Mouse (Mus musculus) stomach, postnatal 0 days (tissue): Measurements from ENCODE around the gene Rapgefl1. TPM values are rescaled to one million over a fixed set of nuclear protein-coding genes. Genes with fewer than 3 reads are reported as not detected.

Source experiments
- ATAC-seq: fragments of 200-750 bp; cut with Nextera tagmentation; 2 replicates; pipeline ENCODE4 v1.8.0; 2017; ENCODE audit not compliant: low FRiP score, low TSS enrichment
- DNase-seq: peaks from one replicate; pipeline ENCODE4 v3.0.0-alpha.2; 2016; ENCODE audit warnings: low spot score
- H3K27ac ChIP-seq: fragments of 300-500 bp; sonication (generic); replicated peaks from 2 replicates; pipeline ENCODE4 v1.5.1; 2014; ENCODE audit warnings: mild to moderate bottlenecking, control low read depth
- H3K27me3 ChIP-seq: fragments of 300-500 bp; sonication (generic); 2 replicates; pipeline ENCODE4 v1.6.1; 2014; ENCODE audit warnings: low read length; ENCODE audit not compliant: control insufficient read depth, insufficient read depth
- H3K36me3 ChIP-seq: fragments of 300-500 bp; sonication (generic); 2 replicates; pipeline ENCODE4 v1.6.1; 2014; ENCODE audit warnings: low read length, mixed read lengths; ENCODE audit not compliant: control insufficient read depth, insufficient read depth
- H3K4me1 ChIP-seq: fragments of 300-500 bp; sonication (generic); replicated peaks from 2 replicates; pipeline ENCODE4 v1.6.1; 2014; ENCODE audit warnings: antibody characterized with exemption; ENCODE audit not compliant: control insufficient read depth, insufficient read depth
- H3K4me2 ChIP-seq: fragments of 300-500 bp; sonication (generic); replicated peaks from 2 replicates; pipeline ENCODE4 v1.6.1; 2014; ENCODE audit warnings: low read depth, mild to moderate bottlenecking, control low read depth, moderate library complexity
- H3K4me3 ChIP-seq: fragments of 300-500 bp; sonication (generic); 2 replicates; pipeline ENCODE4 v1.5.1; 2014; ENCODE audit warnings: low read depth, low read length, control low read depth
- H3K9ac ChIP-seq: fragments of 300-500 bp; sonication (generic); 2 replicates; pipeline ENCODE4 v1.6.1; 2014; ENCODE audit warnings: mild to moderate bottlenecking, low read length, control low read depth, mixed read lengths
- H3K9me3 ChIP-seq: fragments of 300-500 bp; sonication (generic); 2 replicates; pipeline ENCODE4 v1.6.1; 2016; ENCODE audit warnings: low read length; ENCODE audit not compliant: control insufficient read depth
- CTCF ChIP-seq: IDR thresholded peaks from 2 replicates; pipeline ENCODE4 v1.5.1; 2016; ENCODE audit warnings: antibody characterized with exemption, low read depth, mild to moderate bottlenecking, moderate library complexity
- EP300 ChIP-seq: optimal IDR thresholded peaks from 2 replicates; pipeline ENCODE3; 2016; ENCODE audit warnings: antibody characterized with exemption
- WGBS: fragments of 180-500 bp; shearing (Covaris S2); extraction: QIAGEN DNeasy Blood & Tissue Kit; methylation state at CpG from one replicate; pipeline ENCODE4 v1.1.7; 2014; 5-methylcytosine and 5-hydroxymethylcytosine counted together
- polyA plus RNA-seq: library from polyadenylated mRNA; unstranded; fragments of >200 nt; fragmentation: Nextera tagmentation; extraction: Ambion mirVana; gene quantifications from 2 replicates; pipeline ENCODE4 v1.2.1, GENCODE M21; 2015

The Rapgefl1 gene
- polyA plus RNA-seq, 1 experiment from 2014 or later = 6.9 TPM

GRCm38 (mm10) chr11:98837231-98837704, 683 bp downstream of the Rapgefl1 start:
- 0 out of 2 replicates have a peak, but pooled peaks have one; percentile 14 for ATAC-seq
- Histone ChIP-seq H3K4me1 (no peaks in the 10 kb centered on the region), H3K9me3 (no peaks in the 10 kb centered on the region), H3K4me3 (peak overlapping the region; percentile 77), H3K27ac (peak overlapping the region; percentile 91), H3K4me2 (peak overlapping the region; percentile 100), H3K36me3 (peaks cover 10% of the 10 kb centered on the region; the same call in 1 of the 2 replicates), H3K27me3 (no peaks in the 10 kb centered on the region), H3K9ac (peak overlapping the region; percentile 84)
- no peak for DNase-seq
- 2% methylated on average over 24 of the region's 29 CpGs for WGBS
- TF ChIP-seq EP300 = no peak
- TF ChIP-seq CTCF = no peak

GRCm38 (mm10) chr11:98837917-98838316, 1.3 kb downstream of the Rapgefl1 start:
- Histone ChIP-seq H3K4me2 (peak overlapping the region; percentile 100), H3K9ac (peak overlapping the region; percentile 84), H3K27ac (peak overlapping the region; percentile 53; the same call in 1 of the 2 replicates), H3K9me3 (no peaks in the 10 kb centered on the region), H3K4me1 (no peaks in the 10 kb centered on the region), H3K27me3 (no peaks in the 10 kb centered on the region), H3K4me3 (peak overlapping the region; percentile 77; the same call in 1 of the 2 replicates), H3K36me3 (peaks cover 4% of the 10 kb centered on the region; the same call in 1 of the 2 replicates)
- ATAC-seq (no peak), DNase-seq (no peak)
- TF ChIP-seq EP300 = no peak
- no peak for TF ChIP-seq CTCF
- WGBS = 64% methylated on average over 11 of the region's 11 CpGs

DNA sequence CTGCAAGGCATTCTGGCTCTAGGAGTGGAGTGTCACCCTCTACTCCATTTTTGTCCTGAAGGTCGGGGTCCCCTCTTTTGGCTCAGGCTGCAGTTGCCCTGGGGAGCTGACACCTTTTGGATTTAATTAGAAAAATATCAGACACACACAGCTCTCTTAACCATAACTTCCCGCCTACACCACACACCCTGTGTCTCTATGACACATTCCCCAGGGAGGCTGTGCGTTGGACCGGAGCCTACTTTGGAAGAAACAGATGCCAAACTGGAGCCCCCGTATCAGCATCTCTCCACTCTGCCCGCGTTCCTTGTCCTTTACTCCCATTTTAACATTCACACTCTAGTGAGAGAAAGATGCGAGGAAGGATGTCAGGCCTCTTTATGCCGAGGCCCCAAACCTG, 1.9 kb downstream of the Rapgefl1 start:
- DNase-seq (no peak), ATAC-seq (no peak)
- peak overlapping the region; percentile 31; the same call in 1 of the 2 replicates for H3K9ac ChIP-seq
- peak overlapping the region; percentile 10; the same call in 1 of the 2 replicates for H3K4me3 ChIP-seq
- 67% methylated on average over 9 of the region's 9 CpGs for WGBS
- H3K27me3 ChIP-seq = no peaks in the 10 kb centered on the region
- peak overlapping the region; percentile 37 for H3K4me2 ChIP-seq
- no peaks in the 10 kb centered on the region for H3K9me3 ChIP-seq
- no peaks in the 10 kb centered on the region for H3K4me1 ChIP-seq
- peak overlapping the region; percentile 53 for H3K27ac ChIP-seq
- H3K36me3 ChIP-seq = no peaks in the 10 kb centered on the region
- TF ChIP-seq CTCF (no peak), EP300 (no peak)

DNA sequence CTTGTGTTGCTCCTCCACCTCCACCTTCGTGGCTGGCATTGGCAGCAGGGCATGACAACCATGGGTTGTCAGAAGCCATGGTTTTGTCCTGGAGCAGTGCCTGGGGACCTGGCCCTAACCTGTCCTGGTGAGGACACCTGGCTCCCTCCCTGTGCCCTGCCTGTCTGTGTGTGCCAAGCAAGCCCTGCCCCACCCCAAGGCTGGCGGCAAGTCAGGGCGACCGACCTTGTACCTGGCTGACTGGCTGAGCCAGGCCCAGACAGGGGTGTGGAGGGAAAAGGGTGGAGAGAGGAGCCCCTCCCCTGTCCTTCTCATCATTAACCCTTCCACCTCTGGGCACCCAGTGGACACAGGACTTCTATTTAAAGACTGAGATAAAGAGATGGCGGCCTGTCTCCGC, 2.8 kb downstream of the Rapgefl1 start:
- Histone ChIP-seq H3K27ac (peak overlapping the region; percentile 30; the same call in 1 of the 2 replicates), H3K36me3 (no peaks in the 10 kb centered on the region), H3K9ac (no peak overlapping the region; the same call in 1 of the 2 replicates), H3K4me1 (no peaks in the 10 kb centered on the region), H3K27me3 (no peaks in the 10 kb centered on the region), H3K4me3 (no peak overlapping the region), H3K4me2 (peak overlapping the region; percentile 37; the same call in 1 of the 2 replicates), H3K9me3 (no peaks in the 10 kb centered on the region)
- WGBS = 41% methylated on average over 6 of the region's 6 CpGs
- DNase-seq (peak; percentile 80), ATAC-seq (peak; percentile 73)
- no peak for TF ChIP-seq EP300

DNA sequence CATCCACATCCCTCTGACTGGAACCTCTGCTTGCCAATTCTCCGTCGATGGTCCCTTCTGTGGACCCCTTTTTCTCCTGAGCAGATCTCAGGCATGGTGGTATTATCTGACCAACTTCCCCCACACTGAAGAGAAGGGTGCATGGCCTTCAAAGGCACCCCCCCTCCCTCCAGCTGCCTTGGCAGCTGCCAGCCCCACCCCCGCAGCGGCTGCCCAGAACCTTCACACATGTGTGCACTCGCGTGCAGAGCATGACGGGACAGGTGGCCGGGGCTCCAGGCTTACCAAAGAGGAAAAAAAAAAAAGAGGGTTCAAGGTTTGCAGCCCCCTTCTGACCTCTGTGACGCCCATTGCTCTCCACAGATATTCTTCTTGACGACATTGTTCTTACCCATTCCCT, 3.3 kb downstream of the Rapgefl1 start:
- ATAC-seq = no peak
- no peak for DNase-seq

DNA sequence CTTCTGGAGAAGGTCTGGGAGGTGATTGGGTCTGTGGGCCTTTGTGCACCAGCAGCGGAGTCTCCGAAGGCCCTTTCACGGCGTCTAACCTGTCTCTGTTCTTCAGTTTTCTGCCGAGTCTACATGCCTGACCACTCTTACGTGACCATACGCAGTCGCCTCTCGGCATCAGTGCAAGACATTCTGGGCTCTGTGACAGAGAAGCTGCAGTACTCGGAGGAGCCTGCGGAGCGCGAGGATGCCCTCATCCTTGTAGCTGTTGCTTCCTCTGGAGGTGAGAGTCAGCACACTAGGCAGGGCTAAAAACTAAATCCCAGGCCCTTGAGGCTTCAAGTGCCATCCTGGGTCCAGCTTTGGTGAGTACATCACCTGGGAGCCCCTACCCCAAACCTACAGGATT, 9.4 kb downstream of the Rapgefl1 start:
- Histone ChIP-seq H3K9me3 (no peaks in the 10 kb centered on the region), H3K9ac (no peak overlapping the region), H3K27ac (no peak overlapping the region), H3K36me3 (peaks cover 3% of the 10 kb centered on the region; the same call in 1 of the 2 replicates), H3K4me1 (0 out of 2 replicates have a peak, but pooled peaks cover 2% of the 10 kb centered on the region), H3K4me2 (no peak overlapping the region), H3K4me3 (no peak overlapping the region), H3K27me3 (no peaks in the 10 kb centered on the region)
- DNase-seq (no peak), ATAC-seq (0 out of 2 replicates have a peak, but pooled peaks have one; percentile 24)
- WGBS = 61% methylated on average over 13 of the region's 13 CpGs
- TF ChIP-seq CTCF (peak; percentile 33; the same call in 1 of the 2 replicates), EP300 (no peak)

More for the DNA sequence above, 3.3 kb downstream of the Rapgefl1 start:
- Histone ChIP-seq H3K4me1 (no peaks in the 10 kb centered on the region), H3K4me3 (no peak overlapping the region), H3K27me3 (no peaks in the 10 kb centered on the region), H3K4me2 (peak overlapping the region; percentile 37; the same call in 1 of the 2 replicates), H3K27ac (no peak overlapping the region), H3K36me3 (no peaks in the 10 kb centered on the region), H3K9ac (no peak overlapping the region), H3K9me3 (no peaks in the 10 kb centered on the region)
- no peak for TF ChIP-seq CTCF
- no peak for TF ChIP-seq EP300
- 42% methylated on average over 10 of the region's 10 CpGs for WGBS
